Mouse (Mus musculus): Measurements from ENCODE around the gene Tspan17. TPM values are rescaled to one million over a fixed set of nuclear protein-coding genes. Genes with fewer than 3 reads are reported as not detected.

Gene Tspan17
- polyA plus RNA-seq, 1 experiment from 2014 or later = 1.5 TPM

- no peak overlapping the region for H3K27ac ChIP-seq
- no peaks in the 10 kb centered on the region for H3K9me3 ChIP-seq (replicated peaks)
- DNase-seq = no peak
- no peaks in the 10 kb centered on the region for H3K36me3 ChIP-seq
- no peak for ATAC-seq (ENCODE audit: low read depth)
- H3K4me3 ChIP-seq (replicated peaks) = no peak overlapping the region
- H3K4me1 ChIP-seq (replicated peaks) = no peaks in the 10 kb centered on the region
- H3K4me2 ChIP-seq = no peak overlapping the region
- 37% methylated on average over 7 of the region's 7 CpGs for WGBS (ENCODE audit: insufficient replicate concordance)
- H3K27me3 ChIP-seq = peaks cover 3% of the 10 kb centered on the region; the same call in 1 of the 2 replicates
- no peak overlapping the region for H3K9ac ChIP-seq
Measured at GRCm38 (mm10) chr13:54811476-54811875, 22.3 kb downstream of the Tspan17 start.

GRCm38 (mm10) chr13:54813381-54813780 lies 24.2 kb downstream of the Tspan17 start:
- no peak overlapping the region for H3K27ac ChIP-seq
- H3K4me3 ChIP-seq (replicated peaks) = no peak overlapping the region
- H3K9me3 ChIP-seq (replicated peaks) = no peaks in the 10 kb centered on the region
- ATAC-seq (ENCODE audit: low read depth) = no peak
- WGBS (ENCODE audit: insufficient replicate concordance) = 67% methylated on average over 9 of the region's 9 CpGs
- H3K4me1 ChIP-seq (replicated peaks) = no peaks in the 10 kb centered on the region
- no peaks in the 10 kb centered on the region for H3K36me3 ChIP-seq
- no peak for DNase-seq
- no peak overlapping the region for H3K4me2 ChIP-seq
- H3K9ac ChIP-seq = no peak overlapping the region
- no peaks in the 10 kb centered on the region for H3K27me3 ChIP-seq

GRCm38 (mm10) chr13:54818399-54819254 lies 29.4 kb downstream of the Tspan17 start:
- Histone ChIP-seq H3K4me1 (replicated peaks) (no peaks in the 10 kb centered on the region), H3K9ac (no peak overlapping the region), H3K4me3 (replicated peaks) (no peak overlapping the region), H3K27ac (no peak overlapping the region), H3K36me3 (no peaks in the 10 kb centered on the region), H3K4me2 (no peak overlapping the region), H3K9me3 (replicated peaks) (no peaks in the 10 kb centered on the region), H3K27me3 (no peaks in the 10 kb centered on the region)
- ATAC-seq (ENCODE audit: low read depth) (no peak), DNase-seq (no peak)
- WGBS (ENCODE audit: insufficient replicate concordance) = 29% methylated on average over 17 of the region's 17 CpGs

GRCm38 (mm10) chr13:54821106-54821505 lies 31.9 kb downstream of the Tspan17 start:
- H3K27ac ChIP-seq = no peak overlapping the region
- no peak for ATAC-seq (ENCODE audit: low read depth)
- H3K9me3 ChIP-seq (replicated peaks) = no peaks in the 10 kb centered on the region
- no peak overlapping the region for H3K9ac ChIP-seq
- DNase-seq = no peak
- H3K4me2 ChIP-seq = no peak overlapping the region
- no peaks in the 10 kb centered on the region for H3K4me1 ChIP-seq (replicated peaks)
- H3K27me3 ChIP-seq = peaks cover 7% of the 10 kb centered on the region; the same call in 1 of the 2 replicates
- 68% methylated on average over 4 of the region's 4 CpGs for WGBS (ENCODE audit: insufficient replicate concordance)
- no peaks in the 10 kb centered on the region for H3K36me3 ChIP-seq
- no peak overlapping the region for H3K4me3 ChIP-seq (replicated peaks)

- no peak for ATAC-seq (ENCODE audit: low read depth)
- 10% methylated on average over 2 of the region's 2 CpGs for WGBS (ENCODE audit: insufficient replicate concordance)
- H3K4me1 ChIP-seq (replicated peaks) = no peaks in the 10 kb centered on the region
- no peak overlapping the region for H3K4me2 ChIP-seq
- H3K36me3 ChIP-seq = no peaks in the 10 kb centered on the region
- no peak overlapping the region for H3K27ac ChIP-seq
- no peaks in the 10 kb centered on the region for H3K9me3 ChIP-seq (replicated peaks)
- DNase-seq = no peak
- no peak overlapping the region for H3K4me3 ChIP-seq (replicated peaks)
- no peak overlapping the region for H3K9ac ChIP-seq
- peaks cover 7% of the 10 kb centered on the region; the same call in 1 of the 2 replicates for H3K27me3 ChIP-seq
Measured at GRCm38 (mm10) chr13:54821931-54822330, 32.8 kb downstream of the Tspan17 start.

- Histone ChIP-seq H3K27ac (no peak overlapping the region), H3K36me3 (no peaks in the 10 kb centered on the region), H3K9ac (no peak overlapping the region), H3K4me2 (peak overlapping the region; percentile 12; the same call in 1 of the 2 replicates), H3K4me1 (replicated peaks) (no peaks in the 10 kb centered on the region), H3K9me3 (replicated peaks) (no peaks in the 10 kb centered on the region), H3K27me3 (peaks cover 7% of the 10 kb centered on the region; the same call in 1 of the 2 replicates), H3K4me3 (replicated peaks) (no peak overlapping the region)
- ATAC-seq (ENCODE audit: low read depth) (no peak), DNase-seq (no peak)
- WGBS (ENCODE audit: insufficient replicate concordance) = 14% methylated on average over 25 of the region's 25 CpGs
Measured at GRCm38 (mm10) chr13:54824111-54824931, 35.1 kb downstream of the Tspan17 start.

- H3K27ac ChIP-seq = no peak overlapping the region
- no peaks in the 10 kb centered on the region for H3K4me1 ChIP-seq (replicated peaks)
- no peak for DNase-seq
- H3K9me3 ChIP-seq (replicated peaks) = no peaks in the 10 kb centered on the region
- peaks cover 7% of the 10 kb centered on the region; the same call in 1 of the 2 replicates for H3K27me3 ChIP-seq
- ATAC-seq (ENCODE audit: low read depth) = no peak
- H3K4me3 ChIP-seq (replicated peaks) = no peak overlapping the region
- H3K4me2 ChIP-seq = no peak overlapping the region
- WGBS (ENCODE audit: insufficient replicate concordance) = 40% methylated on average over 7 of the region's 7 CpGs
- H3K36me3 ChIP-seq = no peaks in the 10 kb centered on the region
- H3K9ac ChIP-seq = no peak overlapping the region
Measured at GRCm38 (mm10) chr13:54827992-54828391, 38.8 kb downstream of the Tspan17 start.

- H3K36me3 ChIP-seq = no peaks in the 10 kb centered on the region
- H3K4me2 ChIP-seq = no peak overlapping the region
- H3K27ac ChIP-seq = no peak overlapping the region
- WGBS (ENCODE audit: insufficient replicate concordance) = 51% methylated on average over 6 of the region's 6 CpGs
- no peak overlapping the region for H3K9ac ChIP-seq
- ATAC-seq (ENCODE audit: low read depth) (no peak), DNase-seq (no peak)
- H3K4me3 ChIP-seq (replicated peaks) = no peak overlapping the region
- no peaks in the 10 kb centered on the region for H3K9me3 ChIP-seq (replicated peaks)
- peaks cover 7% of the 10 kb centered on the region; the same call in 1 of the 2 replicates for H3K27me3 ChIP-seq
- H3K4me1 ChIP-seq (replicated peaks) = no peaks in the 10 kb centered on the region
Measured at GRCm38 (mm10) chr13:54828508-54828907, 39.3 kb downstream of the Tspan17 start.

- 7% methylated on average over 13 of the region's 13 CpGs for WGBS (ENCODE audit: insufficient replicate concordance)
- no peak for ATAC-seq (ENCODE audit: low read depth)
- DNase-seq = no peak
Measured at GRCm38 (mm10) chr13:54829450-54829849, 40.3 kb downstream of the Tspan17 start.

GRCm38 (mm10) chr13:54836351-54837030 lies 47.3 kb downstream of the Tspan17 start:
- Histone ChIP-seq H3K36me3 (no peaks in the 10 kb centered on the region), H3K27ac (no peak overlapping the region), H3K9me3 (replicated peaks) (no peaks in the 10 kb centered on the region), H3K4me2 (no peak overlapping the region), H3K4me1 (replicated peaks) (no peaks in the 10 kb centered on the region), H3K4me3 (replicated peaks) (no peak overlapping the region), H3K9ac (no peak overlapping the region), H3K27me3 (no peaks in the 10 kb centered on the region)
- no peak for DNase-seq
- ATAC-seq (ENCODE audit: low read depth) = no peak
- 60% methylated on average over 14 of the region's 14 CpGs for WGBS (ENCODE audit: insufficient replicate concordance)

More at GRCm38 (mm10) chr13:54829450-54829849, 40.3 kb downstream of the Tspan17 start:
- no peaks in the 10 kb centered on the region for H3K9me3 ChIP-seq (replicated peaks)
- no peak overlapping the region for H3K27ac ChIP-seq
- H3K9ac ChIP-seq = no peak overlapping the region
- no peaks in the 10 kb centered on the region for H3K36me3 ChIP-seq
- H3K4me1 ChIP-seq (replicated peaks) = no peaks in the 10 kb centered on the region
- H3K4me3 ChIP-seq (replicated peaks) = no peak overlapping the region
- H3K27me3 ChIP-seq = 0 out of 2 replicates have a peak, but pooled peaks cover under 1% of the 10 kb centered on the region
- H3K4me2 ChIP-seq = no peak overlapping the region

- WGBS (ENCODE audit: insufficient replicate concordance) = 55% methylated on average over 5 of the region's 5 CpGs
- no peaks in the 10 kb centered on the region for H3K27me3 ChIP-seq
- no peak for ATAC-seq (ENCODE audit: low read depth)
- H3K36me3 ChIP-seq = no peaks in the 10 kb centered on the region
- no peaks in the 10 kb centered on the region for H3K4me1 ChIP-seq (replicated peaks)
- no peak overlapping the region for H3K9ac ChIP-seq
- no peak for DNase-seq
- H3K27ac ChIP-seq = no peak overlapping the region
- 0 out of 2 replicates have a peak, but pooled peaks cover 3% of the 10 kb centered on the region for H3K9me3 ChIP-seq (replicated peaks)
- no peak overlapping the region for H3K4me2 ChIP-seq
- no peak overlapping the region for H3K4me3 ChIP-seq (replicated peaks)
Measured at GRCm38 (mm10) chr13:54837061-54837460, 47.9 kb downstream of the Tspan17 start.

Measured in liver, embryonic 13.5 days (tissue).